Mouse (Mus musculus) mesoderm, embryonic 11.5 days (tissue): Measurements from ENCODE around the gene Pip.

Source experiments
- DNase-seq: peaks from one replicate; pipeline ENCODE4 v3.0.0-alpha.2; 2012; ENCODE audit warnings: low read depth, low spot score

Pip gene

DNA sequence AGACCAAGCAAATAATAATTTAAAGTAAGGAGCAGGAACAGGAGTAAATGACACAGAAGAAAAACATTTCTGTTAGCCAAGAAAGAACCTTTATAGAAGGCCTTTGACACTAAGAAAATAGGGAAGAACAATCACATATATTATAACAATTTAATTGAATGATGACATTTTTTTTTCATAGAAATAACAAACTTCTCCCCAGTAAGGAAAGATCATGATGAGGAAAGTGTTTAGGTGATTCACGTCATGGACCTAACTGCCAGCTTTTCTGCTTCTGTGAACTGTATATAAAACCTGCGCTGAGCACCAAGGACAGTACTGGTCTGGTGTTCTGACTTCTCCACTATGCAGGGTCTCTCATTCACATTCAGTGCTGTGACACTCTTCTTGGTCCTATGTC is at the start of gene Pip:
Pip (plus strand) TSS at position 301 of the 400 bp plus-strand sequence.
- DNase-seq: no peak

- DNase-seq: no peak
Observed at GRCm38 (mm10) chr6:41824086-41824485, 23.2 kb upstream of the Pip start.

- DNase-seq: no peak
Observed at GRCm38 (mm10) chr6:41829516-41829915, 17.8 kb upstream of the Pip start.

DNA sequence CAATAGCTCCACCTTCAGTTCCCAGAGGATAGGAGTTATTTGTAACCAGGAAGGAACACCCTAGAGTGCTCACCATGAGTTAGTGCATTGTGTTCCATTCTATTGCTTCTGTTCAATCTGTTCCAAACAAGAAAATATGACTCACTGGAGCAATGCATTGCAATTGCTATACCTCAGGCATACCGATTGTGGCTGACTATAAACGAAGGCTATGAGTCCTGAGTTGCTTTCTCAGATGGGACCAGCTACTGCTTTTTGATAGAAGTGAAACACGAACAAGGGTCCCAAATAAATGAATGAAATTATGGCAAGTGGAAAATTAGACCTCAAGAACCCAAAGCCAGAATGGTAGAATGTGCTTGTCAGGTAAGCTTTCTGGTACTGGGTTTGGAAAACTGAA is 5.4 kb downstream of the Pip start, which contains the start of gene Sval2:
Sval2 (plus strand) TSS at position 301 of the 400 bp plus-strand sequence.
- DNase-seq: no peak

DNA sequence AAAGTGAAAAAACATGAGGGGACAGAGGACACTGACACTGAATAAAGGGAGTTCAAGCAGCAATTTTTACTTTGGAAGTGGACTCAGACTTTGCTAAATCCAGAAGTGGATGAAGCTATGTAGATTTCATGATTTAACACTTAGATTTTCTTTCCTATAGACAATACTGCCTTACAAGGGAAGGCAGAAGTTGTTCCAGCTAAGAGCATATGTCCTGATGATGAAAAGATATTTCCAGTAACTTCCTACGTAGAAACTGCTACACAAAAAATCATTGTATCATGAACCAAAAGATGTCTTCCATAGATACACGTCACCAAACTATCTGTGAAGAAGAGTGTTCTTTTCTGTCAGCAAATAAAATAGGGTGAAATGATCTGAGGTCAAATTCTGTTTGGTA is 16.7 kb downstream of the Pip start:
- DNase-seq: no peak
